Mouse (Mus musculus) adrenal gland, postnatal 4 days (tissue): ENCODE results near the gene Dok4. TPM values are rescaled to one million over a fixed set of nuclear protein-coding genes. Genes with fewer than 3 reads are reported as not detected.

ENCODE experiments used
- DNase-seq, 2 experiments: peaks; one replicate each; pipeline ENCODE4 v3.0.0; 2021 to 2022; ENCODE audit warnings: low spot score in 2 of 2, mixed read lengths in 2 of 2
- total RNA-seq, 2 experiments: library from RNA; stranded (reverse); gene quantifications; 2 replicates each; pipeline ENCODE4 v1.2.3; 2021

Gene Dok4
- total RNA-seq, 2 experiments from 2014 or later, result 21.5 to 24.9 TPM

DNA sequence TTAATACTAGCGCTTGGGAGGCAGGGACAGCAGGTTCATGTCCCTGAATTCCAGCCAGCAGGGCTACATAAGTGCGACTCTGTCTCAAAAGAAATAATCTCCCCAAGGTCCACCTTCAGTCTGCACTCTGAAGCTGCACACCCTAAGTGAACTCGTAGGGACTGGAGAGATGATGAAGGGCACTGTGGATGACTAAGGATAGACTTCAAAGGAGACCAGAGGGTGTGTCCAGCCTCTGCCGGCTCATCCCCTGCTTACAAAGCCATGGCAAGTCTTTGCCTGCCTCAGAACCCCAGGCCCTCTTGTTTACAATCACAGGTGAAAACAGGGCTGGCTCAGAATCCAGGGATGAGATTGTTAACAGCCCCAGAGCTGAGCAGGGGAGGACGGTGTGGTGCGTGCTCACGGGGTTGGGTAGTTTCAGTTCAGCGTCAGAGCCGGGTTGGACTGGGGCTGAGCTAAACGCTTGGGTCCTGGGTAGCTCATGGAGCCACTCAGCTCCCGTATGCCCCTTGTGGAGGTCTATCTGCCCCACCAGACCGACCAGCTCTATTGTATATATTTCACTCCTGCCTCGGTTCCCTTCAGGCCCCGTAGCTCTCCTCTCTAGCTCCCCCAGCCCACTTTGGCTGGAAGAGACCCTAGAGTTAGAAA is 12.4 kb upstream of the Dok4 start:
- no peak for DNase-seq

DNA sequence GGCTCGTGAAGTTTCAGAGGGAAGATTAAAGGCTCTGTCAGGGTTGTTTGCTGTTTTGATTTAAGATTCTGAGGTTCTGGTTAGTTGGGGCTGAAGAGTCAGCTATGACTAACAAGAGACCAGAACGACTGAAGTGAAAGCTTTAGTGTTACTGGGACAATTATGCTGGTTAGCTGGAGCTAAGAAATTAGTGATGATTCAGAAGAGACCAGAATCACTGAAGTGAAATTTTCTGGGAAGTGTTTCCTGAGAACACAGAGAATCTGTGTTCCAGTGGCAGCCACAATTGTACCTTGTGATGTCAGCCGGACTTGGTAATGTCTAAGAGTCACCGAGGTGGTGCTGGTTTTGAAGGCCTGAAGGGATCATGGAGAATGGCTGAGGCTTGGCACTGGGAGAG is 4.6 kb upstream of the Dok4 start:
- DNase-seq, result no peak

DNA sequence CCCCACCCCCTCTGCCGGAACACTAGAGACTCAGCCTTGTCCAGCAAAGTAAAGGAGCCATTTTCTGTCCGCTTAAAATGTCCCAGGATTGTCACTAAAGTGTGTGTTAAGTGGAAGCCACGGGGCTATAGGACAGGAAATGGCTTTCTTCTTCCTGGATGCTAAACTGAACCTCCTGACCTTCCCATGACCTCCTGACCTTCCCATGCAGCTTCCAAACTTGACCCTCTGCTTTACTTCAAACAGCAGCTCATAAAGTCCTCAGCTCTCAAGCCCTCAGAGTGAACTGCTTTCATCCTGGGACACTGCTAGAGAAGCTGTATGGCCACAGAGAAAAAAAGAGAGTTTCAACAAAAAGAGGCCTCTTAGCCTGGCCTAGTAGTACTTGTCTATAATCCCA is 690 bp upstream of the Dok4 start:
- no peak for DNase-seq

- no peak for DNase-seq
Measured at GRCm38 (mm10) chr8:94875871-94876150, 319 bp downstream of the Dok4 start.

GRCm38 (mm10) chr8:94875096-94875870 is 847 bp downstream of the Dok4 start:
- DNase-seq, result no peak

GRCm38 (mm10) chr8:94874358-94874757 is 1.8 kb downstream of the Dok4 start:
- DNase-seq, result peak; percentile 40 to 58

DNA sequence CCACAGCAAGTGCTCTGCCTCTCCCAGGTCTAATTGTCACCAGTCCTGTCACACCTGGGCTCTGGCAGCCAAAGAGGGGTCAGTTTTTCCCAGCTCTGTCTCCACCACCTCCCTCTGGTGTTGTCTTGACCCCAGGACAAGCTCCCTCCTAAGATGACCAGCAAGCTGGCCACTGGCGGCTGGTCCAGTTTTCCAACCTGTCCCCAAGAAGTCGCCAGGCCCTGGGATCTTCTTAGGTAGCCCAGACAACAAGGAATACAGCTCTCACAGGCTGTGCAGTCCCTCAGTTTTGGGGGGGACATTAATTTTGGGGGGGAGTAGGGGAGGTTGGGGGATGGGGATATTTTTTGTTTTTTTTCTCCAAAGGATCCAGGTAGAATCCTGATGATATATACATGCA is 3.6 kb downstream of the Dok4 start:
- DNase-seq, result no peak

- no peak for DNase-seq
Measured at GRCm38 (mm10) chr8:94872156-94872555, 4.0 kb downstream of the Dok4 start.

- peak in 1 of 2 experiments; percentile 36 for DNase-seq
Measured at GRCm38 (mm10) chr8:94871108-94871894, 4.8 kb downstream of the Dok4 start.

GRCm38 (mm10) chr8:94870474-94871107 is 5.5 kb downstream of the Dok4 start:
- DNase-seq, result no peak

- no peak for DNase-seq
Measured at GRCm38 (mm10) chr8:94870003-94870402, 6.1 kb downstream of the Dok4 start.

GRCm38 (mm10) chr8:94869146-94869545 is 7.0 kb downstream of the Dok4 start:
- no peak for DNase-seq

GRCm38 (mm10) chr8:94866921-94867320 is 9.2 kb downstream of the Dok4 start:
- no peak for DNase-seq

GRCm38 (mm10) chr8:94865292-94865691 is 10.8 kb downstream of the Dok4 start:
- no peak for DNase-seq

- DNase-seq, result no peak
Measured at GRCm38 (mm10) chr8:94863897-94864673, 12.0 kb downstream of the Dok4 start.

- no peak for DNase-seq
Measured at GRCm38 (mm10) chr8:94862487-94863220, 13.5 kb downstream of the Dok4 start.

DNA sequence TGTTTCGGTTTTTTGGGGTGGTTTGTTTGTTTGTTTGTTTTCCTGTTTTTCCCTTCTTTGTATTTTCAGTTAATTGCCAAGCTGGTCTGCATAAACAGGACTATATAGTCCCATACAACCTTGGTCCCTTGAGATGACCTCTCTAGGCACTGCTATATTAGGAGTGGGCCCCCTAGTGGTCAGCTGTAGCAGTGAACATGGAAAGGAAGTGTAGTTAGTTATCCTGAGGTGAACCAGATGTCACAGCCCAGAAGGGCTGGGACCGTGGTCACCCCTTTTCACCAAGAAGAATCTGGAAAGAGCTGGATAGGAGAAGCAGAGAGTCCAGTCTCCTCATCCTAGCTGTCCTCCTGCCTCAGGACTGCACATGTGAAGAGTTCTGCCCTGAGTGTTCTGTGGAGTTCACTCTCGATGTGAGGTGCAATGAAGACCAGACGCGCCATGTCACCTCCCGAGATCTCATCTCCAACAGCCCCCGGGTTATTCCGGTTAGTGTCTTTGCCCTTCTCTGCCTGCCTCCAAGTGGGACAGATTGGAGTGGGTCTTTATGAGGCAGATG is 14.7 kb downstream of the Dok4 start:
- DNase-seq, result peak in 1 of 2 experiments; percentile 46

GRCm38 (mm10) chr8:94857346-94858173 is 18.6 kb downstream of the Dok4 start, which contains the start of gene Polr2c:
Gene Polr2c, plus strand, starts transcription at chr8:94857450.
- peak; percentile 83 to 85 for DNase-seq

DNA sequence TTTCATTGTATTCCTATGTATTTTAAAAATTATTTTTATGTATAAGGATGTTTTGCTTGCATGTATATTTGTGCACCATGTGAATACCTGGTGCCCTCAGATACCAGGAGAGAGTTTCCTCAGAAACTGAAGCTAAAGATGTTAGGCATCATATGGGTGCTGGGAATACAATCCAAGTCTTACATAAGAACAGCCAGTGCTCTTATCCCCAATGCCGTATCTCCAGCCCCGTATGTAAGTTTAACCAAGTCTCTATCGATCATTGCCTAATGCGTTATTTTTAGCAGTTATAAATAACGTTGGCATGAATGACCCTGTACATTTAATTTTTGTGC is 19.2 kb downstream of the Dok4 start:
- DNase-seq, result no peak
